Mouse (Mus musculus) cerebellum, postnatal 14 days (tissue): ENCODE measurements around the gene 1700080E11Rik.
"Not testable (repeated sequence)": the region's sequence is repeated elsewhere in the genome, so short reads cannot be mapped to it uniquely, and the experiment has no call there.

Experiments
- DNase-seq, 2 experiments: peaks; one replicate each; pipeline ENCODE4 v3.0.0; 2021; ENCODE audit warnings: mixed read lengths in 2 of 2

The 1700080E11Rik gene

DNA sequence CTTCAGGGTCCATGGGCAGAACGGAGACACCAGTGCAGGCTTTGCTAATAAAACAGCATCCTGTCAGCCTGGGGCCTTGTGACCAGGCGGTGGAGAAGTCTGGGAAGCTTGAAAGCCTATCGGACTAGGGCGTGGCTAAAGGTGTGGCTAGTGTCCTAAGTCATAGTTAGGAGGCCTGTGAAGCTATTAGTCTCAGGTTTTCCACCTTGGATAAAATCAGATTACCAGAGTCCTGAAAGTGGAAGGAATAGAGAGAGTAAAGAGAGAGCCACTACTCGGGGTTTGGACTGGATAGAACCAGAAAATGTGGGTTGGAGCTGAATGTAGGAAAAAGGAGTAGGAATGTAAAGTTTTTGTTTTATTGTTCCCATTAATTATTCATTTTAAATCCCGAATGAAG, at the start of gene 1700080E11Rik:
Gene 1700080E11Rik (minus strand): TSS at position 101 of the 400 bp plus-strand sequence.
- no peak for DNase-seq

DNA sequence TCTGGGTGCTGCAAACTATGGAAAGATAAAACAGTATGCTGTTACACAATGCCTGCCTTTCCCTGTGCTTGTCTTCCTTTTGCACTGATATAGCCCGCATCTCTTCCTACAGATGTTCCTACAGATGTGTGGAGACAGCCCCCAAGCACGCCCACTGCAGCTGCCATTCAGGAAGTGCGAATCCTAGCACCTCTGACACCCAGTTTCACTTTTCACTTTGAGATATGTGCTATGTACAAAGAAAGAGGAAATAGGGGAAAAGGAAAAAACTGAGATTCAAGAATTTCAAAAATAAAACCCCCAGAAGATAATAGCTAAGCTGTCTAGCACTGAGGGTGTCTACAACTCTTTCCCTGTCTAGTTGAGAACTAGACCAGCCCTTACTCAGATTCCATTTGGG, 41.8 kb upstream of the 1700080E11Rik start:
- no peak for DNase-seq

DNA sequence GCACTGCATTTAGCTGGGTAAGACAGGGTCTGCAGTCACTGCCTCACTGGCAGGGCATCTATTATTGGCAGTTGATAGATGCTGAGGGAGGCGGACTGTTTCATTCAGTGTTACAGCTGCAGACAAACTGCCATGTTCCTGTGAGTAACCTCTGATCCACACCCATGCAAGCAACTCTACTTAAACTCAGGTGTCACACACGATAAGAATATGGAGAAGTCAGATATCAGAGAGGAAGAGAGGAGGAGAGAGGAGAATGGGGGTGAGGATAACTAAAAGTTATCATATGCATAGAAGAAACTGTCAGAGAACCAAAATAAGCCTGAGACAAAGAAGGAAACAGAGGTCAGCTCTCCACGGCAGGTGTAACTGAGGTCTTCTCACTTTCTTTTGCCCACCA, 37.5 kb upstream of the 1700080E11Rik start:
- DNase-seq: no peak

DNA sequence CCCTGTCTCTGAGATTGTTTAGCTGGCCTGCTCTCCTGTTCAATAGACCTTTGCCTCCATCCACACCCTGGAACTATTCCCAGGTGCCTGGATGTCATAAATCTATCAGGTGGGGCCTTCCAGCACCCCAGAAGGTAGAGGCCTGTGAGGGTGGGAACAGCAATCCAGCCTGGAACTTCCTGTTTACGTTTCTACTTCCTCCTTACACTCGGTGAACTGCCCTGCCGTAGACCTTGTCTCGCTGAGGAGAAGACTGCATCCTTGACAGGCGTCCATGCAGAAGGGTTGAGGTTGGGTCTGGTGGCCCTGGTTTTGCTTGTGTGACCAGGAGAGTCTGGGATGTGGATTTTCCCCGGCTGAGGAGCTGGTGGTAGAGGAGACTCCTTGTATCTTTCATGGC, 5.7 kb downstream of the 1700080E11Rik start:
- DNase-seq: no peak

DNA sequence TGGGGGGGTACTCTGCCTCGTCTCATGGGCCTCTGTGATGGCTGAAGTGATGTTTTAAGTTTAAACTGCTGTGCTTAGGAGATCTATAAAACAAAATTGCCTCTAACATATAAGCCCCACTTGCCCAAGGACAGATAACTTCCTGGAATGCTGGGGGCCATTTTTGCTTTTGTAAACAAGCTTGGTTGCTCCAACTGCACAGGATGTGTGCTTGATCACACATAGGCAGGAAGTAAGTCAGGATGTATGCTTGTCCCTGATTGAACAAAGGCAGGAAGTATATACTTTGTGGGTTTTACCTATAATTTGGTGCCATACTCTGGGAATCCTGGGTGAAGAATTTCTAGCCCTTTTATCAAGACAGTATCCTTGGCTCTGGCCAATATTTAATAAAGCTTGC, 8.5 kb downstream of the 1700080E11Rik start:
- DNase-seq: no peak

DNA sequence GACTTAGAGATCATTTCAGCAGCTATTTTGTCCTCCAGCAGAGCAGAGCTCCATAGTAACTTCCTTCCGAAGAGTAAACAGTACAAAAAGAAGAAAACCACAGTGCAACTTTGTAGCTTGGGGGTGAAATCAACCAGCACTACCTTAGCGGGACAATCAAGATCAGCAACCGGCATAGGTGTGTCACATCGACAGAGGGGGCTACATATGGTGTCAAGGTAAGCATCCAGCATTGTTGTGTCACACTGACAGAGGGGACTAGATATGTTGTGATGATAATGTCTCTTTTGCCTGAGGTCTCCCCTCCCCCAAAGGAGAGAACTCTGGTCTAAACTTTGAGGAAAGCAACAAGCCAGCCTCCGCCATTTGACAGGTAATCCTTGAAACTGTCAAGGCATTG, 10.4 kb downstream of the 1700080E11Rik start:
- DNase-seq: no peak

DNA sequence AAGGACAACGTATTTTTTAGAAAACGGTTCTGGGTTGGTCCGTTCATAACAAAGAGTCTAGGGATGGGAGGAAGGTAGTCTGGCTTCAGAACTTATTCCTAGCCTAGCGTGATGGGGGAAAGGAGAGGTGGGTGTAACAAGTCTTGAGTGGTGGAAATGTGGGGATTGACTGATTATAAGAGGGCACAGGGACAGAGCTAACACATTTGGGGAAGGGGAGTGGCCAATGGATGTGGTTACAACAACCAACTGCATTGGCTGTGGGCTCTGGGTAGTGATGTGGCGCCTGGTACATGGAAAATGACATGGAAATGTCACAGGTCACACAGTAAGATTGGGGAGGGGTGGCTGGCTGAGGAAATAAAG, 12.9 kb downstream of the 1700080E11Rik start:
- no peak for DNase-seq

DNA sequence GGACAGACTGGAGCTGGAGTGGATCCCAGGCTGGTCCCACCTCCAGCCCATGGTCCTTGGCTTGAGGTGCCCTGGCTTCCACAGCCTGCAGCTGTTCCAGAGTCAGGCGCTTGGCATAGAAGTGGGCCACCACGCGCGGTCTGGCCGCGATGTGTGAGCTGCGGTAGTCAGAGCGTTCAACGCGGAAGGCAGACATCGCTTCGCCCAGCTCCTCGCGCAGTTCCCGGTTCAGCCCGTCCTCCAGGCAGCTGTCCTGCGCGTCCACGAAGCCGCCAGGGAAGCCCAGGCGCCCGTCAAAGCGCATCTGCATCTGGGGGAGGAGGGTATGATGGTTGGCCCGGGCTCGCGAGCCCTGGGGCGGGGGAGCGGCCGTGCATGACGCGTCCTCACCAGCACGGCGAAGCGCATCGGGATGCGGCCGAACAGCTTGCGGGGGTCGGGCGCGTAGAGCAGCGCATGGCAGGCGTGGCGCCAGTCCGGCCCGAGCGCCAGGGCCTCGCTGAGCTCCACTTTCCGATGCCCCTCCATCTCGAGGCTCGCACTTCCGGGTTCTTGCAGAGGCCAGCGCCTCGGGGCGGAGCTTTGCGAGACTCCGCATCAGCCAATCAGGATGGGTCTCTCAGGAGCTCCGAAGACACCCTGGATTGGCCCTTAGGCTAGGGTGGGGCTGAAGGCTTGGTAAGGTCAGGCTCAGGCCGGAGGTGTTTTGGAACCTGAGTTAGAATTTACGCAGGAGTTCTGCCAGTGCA, 13.5 kb downstream of the 1700080E11Rik start, which contains the start of gene Nudt16:
Gene Nudt16 (minus strand): TSS at position 572 of the 749 bp plus-strand sequence.
- DNase-seq: peak; percentile 91 to 94

DNA sequence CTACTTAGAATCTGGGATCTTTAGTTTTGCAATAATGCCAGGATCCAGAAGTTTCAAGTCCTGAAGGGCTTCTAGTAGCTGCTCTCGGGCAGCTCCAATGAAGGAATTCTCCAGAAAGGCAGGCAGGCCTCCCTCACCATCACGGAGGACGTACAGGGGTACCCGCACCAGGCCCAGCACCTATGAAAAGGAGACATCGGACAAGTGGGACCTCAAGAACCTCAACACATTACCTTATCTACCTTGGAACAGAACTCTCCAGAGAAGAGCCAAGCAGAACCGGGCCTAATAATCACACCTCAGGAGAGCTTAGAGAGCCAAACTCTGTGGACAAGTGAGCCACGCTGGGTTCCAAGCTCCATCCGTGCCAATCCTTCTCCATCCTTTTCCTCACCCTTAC, 14.6 kb downstream of the 1700080E11Rik start:
- peak in 1 of 2 experiments; percentile 3 for DNase-seq

DNA sequence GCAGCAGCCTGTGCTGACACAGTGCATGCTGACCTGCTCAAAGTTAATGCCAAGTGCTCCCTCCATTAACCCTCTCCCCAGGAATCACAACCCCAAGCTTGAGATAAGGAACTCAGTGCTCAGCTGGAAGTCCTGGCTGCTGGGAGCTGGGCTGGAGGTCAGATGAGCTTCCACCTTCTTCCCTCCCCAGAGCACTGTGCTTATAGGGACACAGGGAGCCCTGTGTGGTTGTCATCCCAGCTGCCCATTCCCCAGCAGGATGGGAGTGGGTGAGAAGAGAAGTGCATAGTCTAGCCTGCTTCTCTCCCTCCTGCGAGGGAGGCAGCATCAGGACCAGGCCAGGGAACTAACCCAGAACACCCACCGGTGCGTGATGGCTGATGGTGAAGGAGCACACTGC, 19.7 kb downstream of the 1700080E11Rik start:
- not testable (repeated sequence) for DNase-seq

DNA sequence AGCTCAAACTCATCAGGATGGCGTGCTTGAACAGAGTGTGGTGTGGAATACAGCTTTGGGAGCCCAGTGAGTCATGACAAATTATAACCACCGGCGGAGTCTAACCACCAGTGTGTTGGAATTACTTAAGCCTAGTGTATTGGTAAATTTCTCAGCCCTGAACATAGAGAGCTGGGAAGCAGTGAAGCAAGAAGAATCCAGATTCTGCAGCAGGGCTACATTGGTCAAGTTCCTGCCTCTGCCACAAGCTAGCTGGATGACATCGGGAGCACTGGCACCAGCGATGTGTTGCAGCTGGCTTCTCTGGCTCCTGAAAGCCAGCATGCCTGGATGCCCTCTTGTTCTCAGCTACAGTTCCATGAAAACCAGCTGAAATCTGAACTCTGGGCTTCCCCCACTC, 41.0 kb downstream of the 1700080E11Rik start:
- DNase-seq: no peak

DNA sequence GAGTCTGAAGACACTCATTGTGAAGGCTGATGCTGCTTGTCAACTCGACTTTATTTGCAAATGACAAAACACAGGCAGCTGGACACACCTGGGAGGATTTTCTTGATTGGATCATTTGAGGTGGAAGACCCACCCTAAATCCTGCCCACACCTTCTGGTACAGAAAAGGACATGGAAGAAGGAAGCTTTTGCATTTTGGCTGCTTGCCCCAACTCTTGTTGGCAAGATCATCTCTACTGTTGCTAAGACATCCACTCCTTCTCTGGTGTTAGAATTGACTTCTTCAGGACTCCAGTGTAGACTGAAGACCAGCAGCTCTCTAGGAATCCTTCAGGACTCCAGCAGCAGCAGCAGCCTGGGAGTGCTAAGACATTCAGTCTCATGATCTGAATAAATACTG, 43.0 kb downstream of the 1700080E11Rik start:
- no peak for DNase-seq

DNA sequence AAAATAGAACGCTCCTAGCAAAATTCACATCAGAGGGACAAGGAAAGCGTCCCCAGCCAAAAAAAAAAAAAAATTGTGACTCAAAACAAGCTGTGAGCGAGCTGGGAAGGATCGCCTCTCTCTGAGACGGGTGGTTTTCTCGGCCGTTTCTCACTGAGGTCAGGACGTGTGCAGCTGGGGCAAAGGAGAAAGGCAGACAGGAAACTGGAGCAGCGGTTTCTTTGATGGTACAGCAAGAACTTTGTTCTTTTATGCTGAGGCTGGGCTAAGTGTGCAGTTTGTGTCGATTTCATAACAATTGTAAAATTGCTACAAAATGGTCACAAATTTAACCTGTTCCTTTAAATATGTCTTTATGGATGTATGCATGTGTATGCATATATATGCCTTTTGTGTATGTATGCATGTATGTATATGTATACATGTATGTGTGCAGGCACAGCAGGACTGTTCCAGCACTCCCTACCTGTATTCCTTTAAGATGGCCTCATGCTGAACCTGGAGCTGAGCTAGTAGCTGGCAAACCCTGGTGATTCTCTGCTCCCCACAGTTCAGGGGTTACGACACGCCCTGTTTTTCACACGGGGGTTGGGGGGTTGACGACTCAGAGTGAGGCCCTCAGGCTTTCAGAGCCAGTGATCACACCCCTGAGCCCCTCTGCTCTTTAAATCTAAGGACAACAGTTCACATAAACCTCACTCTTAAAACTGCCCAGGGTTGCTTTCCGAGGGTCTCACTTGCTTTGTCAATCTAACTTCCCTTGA, 43.9 kb downstream of the 1700080E11Rik start:
- DNase-seq: no peak
